In the genomic region with DNA sequence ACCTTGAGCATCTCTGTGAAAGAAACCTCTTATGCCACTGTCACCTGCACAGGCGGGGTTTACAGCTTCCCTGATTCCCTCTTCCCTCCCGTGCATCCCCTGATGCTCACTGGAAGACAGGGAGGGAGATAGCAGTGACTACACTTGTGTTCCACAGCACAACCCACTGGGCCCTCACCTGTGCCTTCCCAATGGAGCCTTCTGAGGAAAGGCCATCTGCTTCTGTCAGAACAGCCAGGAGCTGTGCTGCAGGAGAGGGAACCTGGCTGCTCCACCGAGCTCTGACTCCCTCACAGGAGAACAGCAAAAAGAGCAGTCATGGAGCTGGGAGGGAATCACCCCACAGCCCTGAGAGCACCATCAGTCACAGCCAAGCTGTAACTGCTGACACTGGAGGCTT, we compare ENCODE assay signal across 8 mouse cellular contexts. TPM values are rescaled to one million over a fixed set of nuclear protein-coding genes. Genes with fewer than 3 reads are reported as not detected.
A peak's percentile ranks its signal among the peaks of the same experiment; 100 is the strongest.
DNase-seq lines count a peak whose midpoint lies in the region; ATAC-seq and TF ChIP-seq lines count a peak whose summit lies in the region.
"Had no signal": no experiment of that assay in that cellular context is flagged by ENCODE, and none has a peak within 500 bp of the region (broad histone marks: within the 10 kb centered on the region; RNA-seq: fewer than 3 reads in every experiment).

No protein-coding gene starts in this region.

- TF ChIP-seq EP300 in liver, postnatal 0 days (IDR thresholded peaks at IDR 0.05; ENCODE audit: low read depth): no peak

- H3K9ac ChIP-seq in kidney, embryonic 14.5 days (ENCODE audit: low read depth, low read length): 0 out of 2 replicates have a peak overlapping the region, but pooled peaks have one; percentile 28
- H3K9ac ChIP-seq in liver, postnatal 0 days (replicated peaks): no peak overlapping the region

- no peak for TF ChIP-seq CTCF in liver, postnatal 0 days (IDR thresholded peaks at IDR 0.05; ENCODE audit: low read depth)

- no peak overlapping the region for H3K27ac ChIP-seq in kidney, embryonic 14.5 days (ENCODE audit: low read depth, low read length)
- H3K27ac ChIP-seq in liver, postnatal 0 days (ENCODE audit: low read depth): no peak overlapping the region

- no peaks in the 10 kb centered on the region for H3K9me3 ChIP-seq in kidney, embryonic 14.5 days (ENCODE audit: control insufficient read depth, low read length)
- H3K9me3 ChIP-seq in liver, postnatal 0 days (ENCODE audit: low read length): no peaks in the 10 kb centered on the region

- peaks cover 32% of the 10 kb centered on the region for H3K4me1 ChIP-seq in kidney, embryonic 14.5 days (ENCODE audit: control insufficient read depth, insufficient read depth, low read length)
- peaks cover 46% of the 10 kb centered on the region for H3K4me1 ChIP-seq in liver, postnatal 0 days (ENCODE audit: insufficient read depth)

- no peak for DNase-seq in kidney, postnatal 36 days
- peak; percentile 64 to 75 for DNase-seq in cerebellum, adult 18-20 months
- DNase-seq in cerebellum, postnatal 14 days: peak; percentile 41 to 52
- no peak for DNase-seq in liver, postnatal 0 days
- DNase-seq in retina, embryonic 14.5 days (ENCODE audit: low spot score): no peak
- DNase-seq: heart, adult 18-20 months had no signal

- no peaks in the 10 kb centered on the region for H3K27me3 ChIP-seq in kidney, embryonic 14.5 days (ENCODE audit: control insufficient read depth, insufficient read depth, low read length)
- no peaks in the 10 kb centered on the region for H3K27me3 ChIP-seq in liver, postnatal 0 days (ENCODE audit: insufficient read depth, low read length)

- H3K4me3 ChIP-seq in kidney, embryonic 14.5 days (ENCODE audit: low read length): no peak overlapping the region
- H3K4me3 ChIP-seq in liver, postnatal 0 days (ENCODE audit: low read depth, low read length): no peak overlapping the region

- ATAC-seq in kidney, embryonic 14.5 days (ENCODE audit: low FRiP score, low TSS enrichment): no peak
- no peak for ATAC-seq in liver, postnatal 0 days
- ATAC-seq in granulocyte monocyte progenitor cell, adult 5-6 weeks (replicated peaks; ENCODE audit: poor library complexity, severe bottlenecking): no peak

- 85% methylated on average over 3 of the region's 3 CpGs for WGBS in kidney, embryonic 14.5 days
- WGBS in liver, postnatal 0 days (ENCODE audit: insufficient replicate concordance): 74% methylated on average over 3 of the region's 3 CpGs

- H3K36me3 ChIP-seq in kidney, embryonic 14.5 days (ENCODE audit: control insufficient read depth, insufficient read depth, low read length): peaks cover 9% of the 10 kb centered on the region; the same call in 1 of the 2 replicates
- peaks cover 6% of the 10 kb centered on the region for H3K36me3 ChIP-seq in liver, postnatal 0 days (replicated peaks; ENCODE audit: insufficient read depth, low read length)

- H3K4me2 ChIP-seq in kidney, embryonic 14.5 days (replicated peaks; ENCODE audit: low read depth, low read length): no peak overlapping the region
- 0 out of 2 replicates have a peak overlapping the region, but pooled peaks have one; percentile 96 for H3K4me2 ChIP-seq in liver, postnatal 0 days (ENCODE audit: low read depth, low read length)

RNA-seq across cellular contexts. Expression of a gene that starts 3.4 kb away (rescaled TPM):
- 88.5 and 142 TPM in 2 replicates for polyA plus RNA-seq in kidney, embryonic 14.5 days (2014; fragmentation: Nextera tagmentation; extraction: Ambion mirVana)
- polyA plus RNA-seq in liver, postnatal 0 days (2015; fragmentation: Nextera tagmentation; extraction: Ambion mirVana): 46.0 and 47.5 TPM in 2 replicates
- total RNA-seq in granulocyte monocyte progenitor cell, adult 5-6 weeks (2014; fragmentation: Nextera tagmentation): 117 and 132 TPM in 2 replicates
- 217 and 233 TPM in 2 replicates for total RNA-seq in granulocyte monocyte progenitor cell, adult 5-6 weeks (2017)

RNA-seq across cellular contexts. Expression of a gene that starts 4.3 kb away (rescaled TPM):
- polyA plus RNA-seq in kidney, embryonic 14.5 days (2014; fragmentation: Nextera tagmentation; extraction: Ambion mirVana): 8.3 and 8.6 TPM in 2 replicates
- polyA plus RNA-seq in liver, postnatal 0 days (2015; fragmentation: Nextera tagmentation; extraction: Ambion mirVana): 1.9 and 2.4 TPM in 2 replicates
- total RNA-seq in granulocyte monocyte progenitor cell, adult 5-6 weeks (2014; fragmentation: Nextera tagmentation): 9.0 and 10.6 TPM in 2 replicates
- 10.9 and 11.4 TPM in 2 replicates for total RNA-seq in granulocyte monocyte progenitor cell, adult 5-6 weeks (2017)

Comparison
In these comparisons a context has a peak if more than half of its experiments do, and no peak if none do; other contexts are left out.
1. DNase-seq: peak in cerebellum, adult 18-20 months (2 of 2) and cerebellum, postnatal 14 days (2 of 2); none in kidney, postnatal 36 days (0 of 2), liver, postnatal 0 days (single experiment) and retina, embryonic 14.5 days (single experiment).